Mouse (Mus musculus) kidney, embryonic 16.5 days (tissue): Measurements from ENCODE around the gene Gm10310. TPM values are rescaled to one million over a fixed set of nuclear protein-coding genes. Genes with fewer than 3 reads are reported as not detected.

Source experiments
- ATAC-seq: fragments of 200-750 bp; cut with Nextera tagmentation; 2 replicates; pipeline ENCODE4 v1.8.0; 2017; ENCODE audit warnings: moderate TSS enrichment; ENCODE audit not compliant: low FRiP score, low TSS enrichment
- H3K27ac ChIP-seq: fragments of 300-500 bp; sonication (generic); 2 replicates; pipeline ENCODE4 v1.5.1; 2014; ENCODE audit warnings: low read length
- H3K27me3 ChIP-seq: fragments of 300-500 bp; sonication (generic); 2 replicates; pipeline ENCODE4 v1.6.1; 2014; ENCODE audit warnings: low read length, control low read depth, mixed read lengths; ENCODE audit not compliant: insufficient read depth
- H3K36me3 ChIP-seq: fragments of 300-500 bp; sonication (generic); 2 replicates; pipeline ENCODE4 v1.6.1; 2014; ENCODE audit warnings: low read length, control low read depth, mixed read lengths; ENCODE audit not compliant: insufficient read depth
- H3K4me1 ChIP-seq: fragments of 300-500 bp; sonication (generic); 2 replicates; pipeline ENCODE4 v1.6.1; 2014; ENCODE audit warnings: low read length, control low read depth, mixed read lengths; ENCODE audit not compliant: insufficient read depth
- H3K4me2 ChIP-seq: fragments of 300-500 bp; sonication (generic); replicated peaks from 2 replicates; pipeline ENCODE4 v1.6.1; 2014; ENCODE audit warnings: low read depth, low read length
- H3K4me3 ChIP-seq: fragments of 300-500 bp; sonication (generic); 2 replicates; pipeline ENCODE4 v1.5.1; 2014; ENCODE audit warnings: mild to moderate bottlenecking, low read length
- H3K9ac ChIP-seq: fragments of 300-500 bp; sonication (generic); replicated peaks from 2 replicates; pipeline ENCODE4 v1.6.1; 2014; ENCODE audit warnings: low read length
- H3K9me3 ChIP-seq: fragments of 300-500 bp; sonication (generic); 2 replicates; pipeline ENCODE4 v1.6.1; 2016; ENCODE audit warnings: low read length, control low read depth
- WGBS: fragments of 180-500 bp; shearing (Covaris S2); extraction: QIAGEN DNeasy Blood & Tissue Kit; methylation state at CpG from one replicate; pipeline ENCODE4 v1.1.7; 2014; 5-methylcytosine and 5-hydroxymethylcytosine counted together
- polyA plus RNA-seq: library from polyadenylated mRNA; unstranded; fragments of >200 nt; fragmentation: Nextera tagmentation; extraction: Ambion mirVana; gene quantifications from 2 replicates; pipeline ENCODE4 v1.2.1, GENCODE M21; 2015

Gm10310 gene
- polyA plus RNA-seq, 1 experiment from 2014 or later = not detected

DNA sequence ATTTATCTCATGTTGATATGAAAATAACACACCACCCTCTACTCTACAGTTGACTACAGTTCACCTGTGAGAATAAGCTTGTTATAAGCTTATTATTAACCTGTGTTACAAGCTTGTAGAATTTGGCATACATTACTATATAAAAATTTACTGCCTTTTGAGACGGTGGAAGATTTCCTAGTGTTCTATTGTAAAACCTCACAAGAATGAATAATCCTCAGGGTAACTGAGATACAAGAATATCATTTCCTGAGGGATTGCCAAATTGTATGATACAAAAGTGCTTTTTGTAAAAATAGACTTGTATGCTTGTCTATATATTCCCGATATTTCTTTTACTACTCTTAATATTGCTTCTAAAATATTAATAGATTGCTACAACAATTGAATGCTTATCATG is 35.9 kb downstream of the Gm10310 start, which contains the start of gene Olfr818:
TSS of gene Olfr818 (minus strand) at position 101 of the 400 bp plus-strand sequence.
- no peaks in the 10 kb centered on the region for H3K36me3 ChIP-seq
- H3K9ac ChIP-seq = no peak within 1 kb of the TSS
- H3K9me3 ChIP-seq = no peaks in the 10 kb centered on the region
- WGBS = 93% methylated on average over 2 of the region's 2 CpGs
- no peak within 1 kb of the TSS for H3K4me3 ChIP-seq
- ATAC-seq = no peak
- H3K27ac ChIP-seq = no peak within 1 kb of the TSS
- no peaks in the 10 kb centered on the region for H3K4me1 ChIP-seq
- H3K27me3 ChIP-seq = no peaks in the 10 kb centered on the region
- no peak within 1 kb of the TSS for H3K4me2 ChIP-seq

Other genes with a start within 250 kb of the Gm10310 start
- gene Olfr806, start 243.1 kb downstream of the Gm10310 start, polyA plus RNA-seq = not detected in 2 replicates
- not detected in 2 replicates for gene Olfr807, start 227.3 kb downstream of the Gm10310 start, polyA plus RNA-seq
- gene Olfr808, start 219.6 kb downstream of the Gm10310 start, polyA plus RNA-seq = not detected in 2 replicates
- not detected in 2 replicates for gene Olfr809, start 210.4 kb downstream of the Gm10310 start, polyA plus RNA-seq
- gene Olfr810, start 190.1 kb downstream of the Gm10310 start, polyA plus RNA-seq = not detected in 2 replicates
- gene Olfr811, start 180.7 kb downstream of the Gm10310 start, polyA plus RNA-seq = not detected in 2 replicates
- not detected in 2 replicates for gene Olfr812, start 139.0 kb downstream of the Gm10310 start, polyA plus RNA-seq
- not detected in 2 replicates for gene Olfr813, start 129.7 kb downstream of the Gm10310 start, polyA plus RNA-seq
- not detected in 2 replicates for gene Olfr814, start 105.2 kb downstream of the Gm10310 start, polyA plus RNA-seq
- not detected in 2 replicates for gene Olfr815, start 79.2 kb downstream of the Gm10310 start, polyA plus RNA-seq
- not detected in 2 replicates for gene Olfr816, start 69.5 kb downstream of the Gm10310 start, polyA plus RNA-seq
- not detected in 2 replicates for gene Olfr818, start 36.0 kb downstream of the Gm10310 start, polyA plus RNA-seq
- gene Olfr819, start 17.8 kb downstream of the Gm10310 start, polyA plus RNA-seq = not detected in 2 replicates
- gene Olfr247, start 8.9 kb downstream of the Gm10310 start, polyA plus RNA-seq = not detected in 2 replicates
- gene Olfr820, start 27.6 kb upstream of the Gm10310 start, polyA plus RNA-seq = not detected in 2 replicates
- not detected in 2 replicates for gene Olfr821, start 45.3 kb upstream of the Gm10310 start, polyA plus RNA-seq
- not detected in 2 replicates for gene Olfr822, start 86.1 kb upstream of the Gm10310 start, polyA plus RNA-seq
- gene Olfr823, start 130.3 kb upstream of the Gm10310 start, polyA plus RNA-seq = not detected in 2 replicates
- not detected in 2 replicates for gene Olfr824, start 144.9 kb upstream of the Gm10310 start, polyA plus RNA-seq
- not detected in 2 replicates for gene Olfr825, start 181.7 kb upstream of the Gm10310 start, polyA plus RNA-seq
- not detected in 2 replicates for gene Olfr826, start 199.1 kb upstream of the Gm10310 start, polyA plus RNA-seq
- not detected in 2 replicates for gene Olfr827, start 229.3 kb upstream of the Gm10310 start, polyA plus RNA-seq